Mouse (Mus musculus): ENCODE data around the gene Duoxa2.

GRCm38 (mm10) chr2:122260729-122261128 is 38.0 kb upstream of the Duoxa2 start:
- TF ChIP-seq CTCF (IDR thresholded peaks at IDR 0.05; ENCODE audit: low read depth): no peak
- TF ChIP-seq EP300 (IDR thresholded peaks at IDR 0.05; ENCODE audit: low read depth): no peak
